Mouse (Mus musculus) thymus, postnatal 36 days (tissue): ENCODE results near the gene Igsf9b.

Experiments used
- DNase-seq, 2 experiments: peaks; one replicate each; pipeline ENCODE4 v3.0.0; 2022; ENCODE audit warnings: mixed read lengths in 2 of 2

Gene Igsf9b

DNA sequence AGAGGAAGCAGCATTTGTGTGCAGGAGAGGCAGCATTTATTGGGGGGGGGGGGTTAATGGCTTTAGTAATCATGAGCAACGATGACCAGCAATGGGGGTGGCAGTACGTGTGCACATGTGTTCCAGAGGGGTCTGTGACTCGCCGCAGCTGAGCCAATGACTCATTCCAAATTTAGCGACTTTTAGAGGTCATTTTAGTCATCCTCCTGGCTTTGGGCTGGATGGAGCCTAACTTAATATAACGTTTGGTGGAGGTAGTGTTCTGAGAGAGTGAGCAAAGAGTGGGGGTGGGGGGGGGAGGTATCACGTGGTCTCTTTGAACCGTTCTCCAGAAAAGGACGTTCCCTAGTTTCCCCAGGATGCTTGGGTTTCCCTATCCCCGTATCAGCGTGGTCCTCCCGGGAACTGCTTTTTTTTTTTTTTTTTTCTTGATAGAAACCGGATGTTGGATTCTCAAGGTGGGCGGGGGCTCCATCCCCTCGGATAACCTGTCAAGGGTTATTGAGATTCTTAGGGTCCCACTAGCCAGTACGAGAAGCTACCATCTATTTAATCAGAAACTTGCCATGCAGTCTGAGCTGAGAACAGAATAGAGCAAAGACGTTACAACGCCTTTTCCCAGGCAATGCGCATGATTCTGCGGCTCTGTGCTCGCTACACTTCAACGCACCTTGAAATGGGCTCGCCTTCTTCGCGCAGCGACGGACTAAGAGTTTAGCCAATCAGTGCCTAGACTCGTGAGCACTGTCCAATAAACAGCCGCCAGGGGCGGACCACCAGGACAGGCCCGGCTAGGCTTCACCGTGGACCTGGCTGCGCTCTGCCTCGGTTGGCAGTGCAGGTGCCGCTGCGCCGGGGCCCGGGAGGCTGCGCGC, at the start of gene Igsf9b:
Igsf9b (plus strand) TSS at position 794 of the 875 bp plus-strand sequence.
- DNase-seq: peak; percentile 13 to 25

DNA sequence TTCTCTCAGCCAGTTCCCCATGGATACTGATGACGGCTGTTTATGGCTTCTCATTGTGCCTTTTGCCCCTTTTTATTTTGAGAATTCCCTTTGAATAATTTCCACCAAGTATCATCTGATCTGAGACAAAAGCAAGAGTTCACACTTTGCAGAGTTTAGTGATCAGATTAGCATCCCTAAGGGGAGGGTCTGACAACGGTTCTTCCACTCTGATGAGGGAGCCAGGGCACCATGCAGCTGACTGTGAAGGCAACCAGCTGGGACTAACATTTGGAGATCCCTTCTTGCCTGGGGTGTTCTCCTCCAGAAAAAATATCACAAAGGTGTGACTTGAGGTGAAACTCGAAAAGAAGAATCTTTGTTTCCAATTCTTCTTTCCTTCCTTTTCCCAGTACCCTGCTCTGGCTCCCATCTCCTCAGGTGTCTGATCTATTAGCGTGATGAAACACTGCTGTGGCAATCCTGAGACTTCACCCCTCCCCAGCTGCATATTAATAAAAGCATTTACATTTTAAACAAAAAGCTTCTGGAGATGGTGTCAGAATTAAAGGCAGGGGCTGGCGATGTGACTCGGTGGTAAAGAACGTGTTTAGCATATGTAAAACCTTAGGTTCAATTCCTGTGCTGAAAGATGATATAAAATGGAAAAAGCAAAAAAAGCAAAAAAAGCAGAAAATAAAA, 46.8 kb upstream of the Igsf9b start:
- no peak for DNase-seq

DNA sequence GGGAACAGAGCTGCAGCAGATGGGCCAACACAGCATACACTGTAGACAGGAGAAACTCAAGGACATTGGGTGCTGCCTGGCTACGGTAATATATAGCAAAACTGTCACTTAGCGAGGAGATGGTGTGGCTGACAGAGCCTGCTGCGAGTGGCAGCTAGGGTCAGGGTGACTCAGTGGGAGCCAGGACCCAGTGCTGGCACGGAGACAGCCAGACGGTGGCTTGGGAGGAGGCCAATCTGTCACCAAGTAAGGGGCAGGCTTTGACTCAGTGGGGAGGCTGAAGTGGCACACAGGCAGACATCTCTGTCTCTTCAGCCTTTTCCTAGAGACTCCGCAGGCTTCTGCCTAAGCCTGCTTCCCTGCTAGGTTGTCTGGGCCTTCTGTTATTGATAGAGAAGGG, 42.5 kb upstream of the Igsf9b start:
- DNase-seq: no peak

DNA sequence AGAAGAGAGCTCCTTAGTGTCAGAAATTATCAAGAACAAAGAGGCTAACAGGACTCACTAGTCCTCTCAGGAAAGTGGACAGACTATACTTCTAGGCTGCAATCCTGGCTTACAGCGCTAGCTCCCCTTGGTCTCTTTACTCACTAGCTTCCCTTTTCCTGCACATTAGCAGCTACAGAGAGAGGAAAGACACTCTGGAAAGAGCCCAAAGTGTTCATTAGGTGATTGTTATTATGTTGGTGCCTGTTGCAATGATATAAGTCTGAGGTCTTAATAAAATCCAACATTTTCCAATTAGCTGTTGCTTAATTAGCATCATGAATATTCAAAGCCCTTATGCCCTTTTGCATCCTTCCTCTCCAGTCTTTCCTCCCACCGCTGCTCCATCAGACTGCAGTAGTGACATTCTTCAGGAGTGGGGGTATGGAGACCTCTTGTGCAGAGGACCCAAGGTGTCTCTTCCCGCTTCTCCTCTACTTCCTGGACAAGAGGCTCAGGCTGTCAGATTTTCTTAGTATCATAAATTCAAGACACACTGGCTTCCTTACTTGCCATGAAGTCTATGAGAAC, 38.5 kb upstream of the Igsf9b start:
- DNase-seq: no peak

DNA sequence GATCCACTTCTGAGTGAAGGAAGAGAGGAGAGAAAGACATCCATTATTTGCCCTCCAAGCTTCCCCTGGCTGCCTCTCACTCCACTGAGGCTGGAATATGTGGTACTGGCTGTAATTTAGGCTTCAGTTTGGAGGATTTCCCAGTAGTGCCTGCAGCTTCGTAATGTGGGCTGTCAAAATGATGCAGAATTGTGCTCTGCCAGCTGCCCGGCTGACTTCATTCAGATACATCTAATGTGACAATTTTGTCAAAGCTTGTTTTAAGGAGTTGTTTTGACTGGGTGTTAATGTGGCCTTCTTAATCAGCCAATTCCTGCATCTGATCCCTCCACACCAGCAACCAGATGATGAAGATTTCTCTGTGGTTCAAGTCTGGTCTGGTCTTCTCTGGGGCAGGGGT, 37.1 kb upstream of the Igsf9b start:
- no peak for DNase-seq

DNA sequence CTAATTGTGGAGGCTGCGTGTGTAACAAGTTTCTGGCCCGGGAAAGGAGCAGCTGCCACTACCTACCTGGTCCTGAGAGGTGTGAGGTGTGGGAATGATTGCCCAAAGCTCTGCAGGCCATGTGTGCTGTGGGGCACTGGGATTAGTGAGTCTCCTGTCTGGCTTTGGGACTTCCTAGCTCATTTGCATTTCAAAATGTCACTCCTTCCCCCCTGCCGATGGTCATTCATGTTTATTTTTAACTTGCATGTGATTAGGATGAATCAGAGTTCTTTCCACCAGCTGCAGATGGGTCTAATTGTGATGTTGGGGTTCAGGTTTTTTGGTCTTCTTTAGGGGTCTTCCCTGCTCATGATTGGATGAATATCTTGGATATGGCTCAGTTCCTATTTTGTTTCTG, 34.0 kb upstream of the Igsf9b start:
- no peak for DNase-seq

DNA sequence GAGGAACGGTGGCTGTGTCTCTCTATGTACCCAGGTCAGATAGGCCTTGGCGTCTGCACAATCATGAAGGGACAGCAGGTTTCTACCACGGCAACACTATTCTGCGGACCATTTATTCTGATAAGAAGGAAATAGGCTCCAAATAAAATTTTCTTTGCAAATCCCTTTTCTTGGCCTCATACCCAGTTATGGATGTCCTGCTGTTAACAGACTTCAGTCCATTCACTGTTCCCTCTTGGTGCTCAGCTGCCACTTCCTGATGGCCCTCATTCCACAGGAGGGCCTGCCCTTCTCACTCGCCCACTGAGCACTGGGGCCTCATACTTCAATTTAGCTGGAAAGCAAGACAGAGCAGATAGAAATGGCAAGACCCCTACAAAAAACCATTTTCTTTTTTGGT, 31.1 kb upstream of the Igsf9b start:
- DNase-seq: no peak

DNA sequence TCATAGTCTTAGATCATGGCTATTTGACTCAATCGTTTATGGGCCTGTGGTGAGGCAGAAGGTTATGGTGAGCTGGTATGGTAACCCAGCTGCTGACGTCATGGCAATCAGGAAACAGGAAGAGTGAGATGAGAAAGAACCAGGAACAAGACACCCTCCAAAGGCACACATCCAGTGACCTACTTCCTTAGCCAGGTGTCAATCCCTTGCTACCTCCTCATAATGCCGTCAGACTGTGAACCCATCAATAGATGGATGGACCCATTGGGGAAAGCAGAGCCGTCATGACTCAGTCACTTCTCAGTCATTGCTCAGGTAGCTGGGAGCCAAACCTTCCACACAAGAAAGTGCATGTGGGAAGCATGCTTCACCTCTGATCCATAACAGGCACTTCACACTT, 30.5 kb upstream of the Igsf9b start:
- DNase-seq: no peak

DNA sequence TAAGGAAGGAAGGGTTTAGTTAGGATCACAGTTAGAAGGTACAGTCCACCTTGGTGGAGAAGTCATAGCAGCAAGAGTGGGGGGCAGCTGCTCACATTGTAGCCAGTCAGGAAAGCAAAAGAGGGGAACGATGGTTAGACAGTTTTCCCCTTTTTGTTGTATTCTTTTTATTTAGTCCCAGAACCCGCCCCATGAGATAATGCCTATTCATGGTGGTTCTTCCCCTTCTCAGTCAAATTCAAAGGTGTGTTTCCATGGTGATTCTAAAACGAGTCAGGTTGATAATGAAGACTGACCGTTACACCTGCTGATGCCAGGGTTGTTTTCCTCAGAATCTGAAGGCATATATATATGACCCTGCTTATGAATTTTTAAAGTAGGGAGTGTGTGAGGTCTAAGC, 29.7 kb upstream of the Igsf9b start:
- no peak for DNase-seq

DNA sequence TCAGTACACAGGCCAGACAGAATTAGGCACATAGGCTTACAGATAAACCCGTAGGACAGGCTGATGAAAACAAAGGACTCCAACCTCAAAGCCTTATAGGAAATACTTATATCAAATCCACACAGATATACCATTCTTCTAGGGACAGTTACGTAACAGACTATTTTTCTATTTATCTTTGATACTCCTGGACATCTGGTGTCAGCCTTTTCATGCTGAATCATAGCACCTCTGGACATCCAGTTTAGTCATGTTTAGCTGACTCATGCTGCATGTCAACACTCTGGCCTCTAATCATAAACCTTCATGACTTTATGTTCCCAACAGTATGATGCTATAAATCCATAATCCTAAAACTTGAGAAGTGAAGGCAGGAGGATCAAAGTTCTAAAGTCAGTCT, 29.1 kb upstream of the Igsf9b start:
- DNase-seq: no peak

DNA sequence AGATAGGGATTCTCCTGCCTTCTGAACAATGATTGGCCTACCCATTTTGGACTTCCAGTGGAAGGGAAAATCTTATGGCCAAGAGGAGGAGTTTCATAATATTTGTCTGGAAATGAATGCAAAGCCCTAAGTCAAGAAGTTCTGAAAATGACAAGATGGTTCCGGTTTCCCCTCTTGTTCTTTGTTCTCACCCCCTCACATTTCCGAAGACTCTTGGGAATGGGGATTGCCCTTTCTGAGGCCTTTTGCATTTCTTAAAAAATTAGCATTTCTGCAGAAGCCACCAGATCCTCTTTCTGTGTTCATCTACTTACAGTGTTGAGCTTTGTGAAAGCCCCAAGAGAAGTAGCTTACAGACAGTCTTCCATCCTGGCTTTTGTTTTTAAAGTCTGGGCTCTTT, 27.1 kb upstream of the Igsf9b start:
- no peak for DNase-seq

DNA sequence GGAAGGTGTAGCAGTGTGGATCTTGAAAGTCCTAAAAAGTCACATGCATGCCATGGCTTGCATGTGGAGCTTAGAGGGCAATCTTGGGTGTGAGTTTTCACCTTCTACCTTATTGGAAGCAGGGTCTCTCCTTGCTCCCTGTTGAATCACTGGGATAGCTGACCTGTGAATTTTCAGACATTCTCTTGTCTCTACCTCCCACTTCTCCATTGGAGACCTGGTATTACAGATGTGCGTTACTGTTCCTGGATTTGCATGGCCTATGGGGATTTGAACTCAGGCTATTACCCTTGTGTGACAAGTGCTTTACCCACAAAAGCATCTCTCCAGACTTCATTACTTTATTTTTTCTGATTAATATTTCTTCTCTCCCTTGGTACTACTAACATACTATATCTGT, 26.1 kb upstream of the Igsf9b start:
- no peak for DNase-seq

DNA sequence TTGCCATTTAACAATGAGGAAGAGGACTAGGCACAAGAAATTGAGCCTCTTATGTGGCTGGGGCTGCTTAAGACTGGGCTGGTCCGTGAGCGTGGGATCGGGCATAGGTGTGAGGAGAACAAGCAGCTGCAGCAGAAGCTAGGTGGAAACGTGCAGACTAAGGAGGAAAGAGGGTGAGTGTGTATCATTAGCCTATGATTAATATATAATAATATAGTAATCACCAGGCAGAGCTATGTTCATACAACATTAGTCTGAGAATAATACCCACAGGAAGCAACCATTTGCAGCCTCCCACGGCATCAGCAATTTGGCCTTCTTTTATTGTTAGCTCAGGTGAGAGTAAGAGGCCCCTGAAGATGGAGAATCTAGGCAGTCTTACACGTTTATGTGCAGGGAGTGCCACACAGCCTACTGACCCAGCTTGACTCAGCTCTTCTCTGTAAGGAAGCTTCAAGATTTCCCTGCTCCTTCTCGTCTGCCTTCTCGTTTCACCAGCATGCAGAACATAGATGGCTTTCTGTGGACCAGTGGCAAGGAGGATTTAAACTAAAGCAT, 22.6 kb upstream of the Igsf9b start:
- DNase-seq: no peak

DNA sequence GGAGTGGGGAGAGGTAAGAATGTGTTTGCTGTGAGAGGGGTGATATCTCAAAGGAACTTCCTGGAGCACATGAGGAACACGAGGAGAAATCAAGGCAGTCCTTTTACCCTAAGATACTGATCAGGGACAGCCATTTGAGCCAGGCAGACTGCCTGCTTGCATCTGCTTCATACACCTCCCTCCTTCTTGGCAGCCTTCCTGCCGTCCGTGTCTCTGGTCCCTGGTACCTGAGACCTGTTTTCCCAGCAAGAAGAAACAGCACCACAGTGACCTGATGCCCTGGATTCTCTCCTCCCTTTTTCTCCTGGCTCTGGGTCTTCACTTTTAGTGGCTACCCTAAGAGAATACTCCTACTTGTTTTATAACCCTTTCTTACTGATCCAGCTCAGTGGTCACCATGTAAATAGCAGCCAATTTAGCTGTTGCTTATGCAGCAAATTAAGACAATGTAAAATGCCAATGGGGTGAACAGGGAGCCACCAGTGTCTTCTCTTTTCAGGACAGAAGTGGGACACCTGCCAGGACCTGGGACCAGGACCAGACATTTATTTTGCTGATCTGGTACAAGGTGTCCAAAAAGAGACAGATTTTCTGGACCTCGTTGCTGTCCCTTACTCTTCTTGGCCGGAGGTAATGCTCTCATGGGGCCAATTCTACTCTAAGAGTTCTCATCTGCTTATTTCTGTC, 21.5 kb upstream of the Igsf9b start:
- no peak for DNase-seq

DNA sequence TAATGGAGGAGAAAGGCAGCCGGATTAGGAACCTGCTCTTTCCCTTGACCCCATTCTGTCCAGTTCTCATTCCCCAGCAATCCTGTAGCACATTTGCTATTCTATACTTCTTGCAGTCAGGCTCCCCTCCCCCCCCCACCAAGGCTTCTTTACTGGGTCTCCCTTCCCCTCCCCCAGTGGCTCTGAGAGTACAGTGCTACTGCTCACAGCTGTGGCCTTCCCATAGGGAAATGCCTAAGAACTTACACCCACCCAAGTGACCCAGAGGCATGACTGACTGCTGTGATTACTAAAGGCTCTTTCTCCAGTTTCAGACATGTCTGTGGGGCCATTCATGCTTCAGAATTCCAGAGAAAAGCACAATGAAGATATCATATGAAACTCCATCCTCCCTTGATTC, 20.0 kb upstream of the Igsf9b start:
- DNase-seq: no peak

DNA sequence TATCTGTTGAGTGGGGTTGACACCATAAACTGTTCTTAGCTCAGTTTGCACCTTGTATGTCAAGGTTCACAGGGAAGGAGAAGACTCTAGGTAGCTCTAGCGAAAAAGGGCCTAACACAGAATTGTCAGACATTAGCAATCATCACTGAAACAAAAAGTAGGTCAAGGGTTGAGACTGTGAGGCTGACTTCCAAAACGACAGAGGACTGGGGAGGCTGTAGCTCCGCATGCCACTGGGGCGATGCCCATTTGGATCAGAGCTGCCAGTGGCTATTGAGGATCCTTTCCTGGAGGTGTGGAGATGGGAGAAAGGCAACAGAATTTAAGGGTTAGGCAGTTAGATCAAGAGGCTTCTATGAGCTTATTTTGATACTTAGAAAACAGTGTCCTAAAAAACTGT, 18.0 kb upstream of the Igsf9b start:
- no peak for DNase-seq

DNA sequence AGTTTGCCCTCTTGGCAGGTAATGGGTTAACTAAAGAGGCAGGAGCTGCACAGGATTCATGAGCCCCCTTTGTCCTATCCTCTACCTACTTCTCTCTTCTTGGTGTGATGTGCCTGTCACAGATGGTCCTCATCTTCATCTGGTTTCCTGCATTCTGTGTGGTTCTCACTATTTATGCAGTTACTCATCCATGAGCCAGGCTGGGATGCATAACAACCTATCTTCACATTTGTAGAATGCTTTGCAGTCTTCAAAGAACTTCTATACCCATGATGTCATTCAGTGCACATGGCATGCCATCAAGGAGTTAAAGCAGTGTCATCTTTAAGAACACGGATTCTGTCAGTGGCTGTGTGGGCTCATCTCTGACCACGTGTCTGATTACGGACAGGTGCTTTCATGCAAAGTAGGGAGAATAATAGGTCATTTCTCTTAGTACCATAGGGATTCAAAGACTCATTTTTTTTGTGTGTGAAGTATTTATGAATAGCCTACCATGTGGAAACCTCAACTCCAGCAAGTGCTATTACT, 13.2 kb upstream of the Igsf9b start:
- DNase-seq: no peak

DNA sequence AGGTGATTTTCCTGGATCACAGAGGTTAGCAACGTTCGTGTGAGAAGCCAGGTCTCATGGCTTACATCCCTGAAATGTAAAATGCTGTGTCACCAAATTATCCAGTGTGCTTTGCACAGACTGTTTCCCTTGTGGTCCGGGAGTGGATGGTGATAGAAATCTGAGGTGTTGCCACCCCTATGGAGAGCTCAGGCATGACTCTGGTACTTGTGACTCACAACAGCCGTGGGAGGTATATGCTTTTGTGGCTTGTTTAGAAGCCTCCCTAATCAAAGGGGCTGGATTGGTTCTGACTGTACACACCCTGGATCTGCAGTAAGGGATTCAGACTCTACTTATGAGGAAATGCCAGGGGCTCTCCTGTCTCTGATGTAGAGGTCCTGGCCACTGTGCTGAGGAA, 12.7 kb upstream of the Igsf9b start:
- DNase-seq: no peak

DNA sequence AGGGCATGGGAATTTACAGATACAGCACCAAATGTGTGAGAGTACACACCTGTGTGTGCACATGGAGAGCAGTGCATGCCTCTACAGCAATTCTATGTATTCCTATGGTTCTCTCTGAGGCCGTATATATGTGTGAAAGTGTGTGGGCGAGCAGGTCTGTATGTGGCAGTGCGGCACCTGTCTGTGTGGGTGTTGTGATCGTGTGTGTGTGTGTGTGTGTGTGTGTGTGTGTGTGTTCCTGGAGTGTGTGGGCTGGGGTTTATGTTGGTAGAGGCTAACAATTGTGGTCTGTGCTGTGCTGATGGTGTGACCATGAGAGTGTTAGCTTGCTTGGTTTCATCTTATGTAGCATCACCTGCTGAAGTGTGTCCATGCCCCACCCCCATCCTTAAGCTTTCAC, 12.1 kb upstream of the Igsf9b start:
- DNase-seq: no peak

DNA sequence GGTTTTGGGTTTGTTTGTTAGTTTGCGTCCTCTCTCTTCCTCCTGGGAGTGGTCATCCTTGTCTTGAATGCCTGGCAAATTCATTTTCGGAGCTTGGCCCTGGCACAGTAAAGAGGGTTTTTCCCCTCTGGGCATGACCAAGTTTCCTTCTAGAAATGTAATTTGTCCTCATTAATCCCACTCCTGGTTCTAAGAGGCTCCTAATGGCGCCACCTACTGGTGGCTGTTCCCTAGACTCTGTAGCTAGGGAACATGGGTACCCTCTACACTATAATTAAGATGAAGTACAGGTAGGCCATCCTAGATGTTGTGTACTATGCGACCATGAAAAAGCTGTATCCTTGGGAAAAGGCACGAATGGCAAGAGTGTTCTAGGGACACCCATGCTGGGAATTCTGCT, 11.6 kb upstream of the Igsf9b start:
- DNase-seq: no peak

DNA sequence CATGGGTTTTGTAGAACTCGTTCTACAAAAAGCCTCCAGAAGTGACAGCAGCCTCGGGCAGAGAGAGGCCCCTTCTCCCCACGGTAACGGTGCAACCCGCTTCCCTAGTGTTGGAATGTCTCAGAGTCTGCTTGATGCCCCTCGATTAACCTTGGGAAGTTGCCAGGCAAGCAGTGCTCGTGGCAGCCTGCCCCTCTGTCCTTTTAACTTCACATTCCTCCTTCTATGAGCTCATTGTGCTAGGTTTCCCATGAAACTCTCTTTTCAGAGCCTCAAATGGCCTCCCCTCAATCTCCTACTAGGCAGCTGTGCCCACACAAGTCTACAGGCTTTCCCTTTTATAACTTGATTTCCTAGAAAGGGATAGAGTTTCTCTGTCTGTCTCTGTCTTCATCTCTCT, 10.6 kb upstream of the Igsf9b start:
- no peak for DNase-seq

DNA sequence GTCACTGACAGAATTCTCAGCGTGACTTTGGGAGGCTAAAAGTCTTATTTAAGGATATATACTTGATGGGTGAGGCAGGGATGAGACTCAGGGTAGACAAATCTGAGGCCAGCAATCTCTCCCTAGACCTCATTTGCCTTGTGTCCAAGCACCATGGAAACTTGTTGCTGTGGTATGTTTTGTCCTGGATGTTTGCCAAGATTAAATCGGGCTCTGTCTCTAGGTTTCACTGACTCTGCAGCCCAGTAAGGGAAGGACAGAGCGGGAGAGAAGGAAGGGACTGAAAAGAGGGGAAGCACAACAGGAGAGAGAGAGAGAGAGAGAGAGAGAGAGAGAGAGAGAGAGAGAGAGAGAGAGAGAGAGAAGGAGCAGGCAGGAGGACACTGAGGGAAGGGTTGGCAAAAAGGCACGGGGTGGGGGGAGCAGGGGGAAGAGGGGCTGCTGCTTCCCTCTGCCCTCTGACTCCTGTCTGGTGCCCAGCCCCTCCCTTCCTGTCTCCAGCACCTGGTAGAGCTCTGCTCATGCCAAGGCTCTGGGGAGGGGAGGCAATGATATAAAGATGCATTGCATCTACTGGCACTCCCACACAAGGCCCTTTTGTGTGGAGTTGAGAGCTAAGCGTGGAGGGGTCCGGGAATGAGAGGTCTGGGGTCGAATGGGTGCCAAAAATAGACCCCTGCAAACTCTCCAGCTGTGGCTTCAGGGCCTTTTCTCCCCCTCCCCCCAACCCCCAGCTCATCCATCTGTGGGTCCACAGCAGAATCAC, 9.3 kb upstream of the Igsf9b start:
- no peak for DNase-seq
